Mouse (Mus musculus): ENCODE data around the gene Tmem184b.

DNA sequence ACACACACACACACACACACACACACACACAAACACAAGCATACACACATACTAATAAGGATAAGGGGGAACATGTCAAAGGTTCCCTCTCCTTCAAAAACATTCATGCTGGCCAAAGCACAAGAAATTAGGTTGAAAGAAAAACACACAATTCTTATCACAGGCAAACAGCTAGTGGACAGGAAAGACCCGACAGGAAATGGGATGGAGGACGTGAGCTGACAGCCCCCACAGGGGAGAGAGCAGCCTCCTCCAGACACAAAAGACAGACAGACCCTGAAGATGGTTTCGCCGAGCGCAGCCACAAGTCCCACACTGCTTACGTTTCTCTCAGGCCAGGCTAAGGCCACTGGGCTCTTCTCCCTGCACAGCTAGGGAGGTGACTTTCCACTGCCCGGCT, 28.6 kb upstream of the Tmem184b start:
- TF ChIP-seq POLR2A (IDR thresholded peaks at IDR 0.05; ENCODE audit: borderline replicate concordance, control insufficient read depth, low read depth, low read length) (no peak), CTCF (IDR thresholded peaks at IDR 0.05; ENCODE audit: control insufficient read depth, insufficient read depth, low read length) (no peak)

All from bone marrow, adult 2 months (tissue).